Mouse (Mus musculus) intestine, postnatal 0 days (tissue): Measurements from ENCODE around the gene Abca13. TPM values are rescaled to one million over a fixed set of nuclear protein-coding genes. Genes with fewer than 3 reads are reported as not detected.
"Not testable (repeated sequence)": the region's sequence is repeated elsewhere in the genome, so short reads cannot be mapped to it uniquely, and the experiment has no call there.

ENCODE experiments used
- ATAC-seq: fragments of 200-750 bp; cut with Nextera tagmentation; 2 replicates; pipeline ENCODE4 v1.8.0; 2017; ENCODE audit warnings: mild to moderate bottlenecking, moderate TSS enrichment, moderate library complexity
- H3K27ac ChIP-seq: fragments of 300-500 bp; sonication (generic); 2 replicates; pipeline ENCODE4 v1.5.1; 2014; ENCODE audit warnings: mild to moderate bottlenecking, low read depth, low read length, moderate library complexity
- H3K27me3 ChIP-seq: fragments of 300-500 bp; sonication (generic); replicated peaks from 2 replicates; pipeline ENCODE4 v1.6.1; 2014; ENCODE audit warnings: low read length, mixed read lengths; ENCODE audit not compliant: control insufficient read depth, insufficient read depth
- H3K36me3 ChIP-seq: fragments of 300-500 bp; sonication (generic); 2 replicates; pipeline ENCODE4 v1.6.1; 2014; ENCODE audit warnings: mild to moderate bottlenecking, moderate library complexity; ENCODE audit not compliant: control insufficient read depth, insufficient read depth
- H3K4me1 ChIP-seq: fragments of 300-500 bp; sonication (generic); replicated peaks from 2 replicates; pipeline ENCODE4 v1.6.1; 2014; ENCODE audit warnings: antibody characterized with exemption, low read length, mixed read lengths; ENCODE audit not compliant: control insufficient read depth, insufficient read depth
- H3K4me2 ChIP-seq: fragments of 300-500 bp; sonication (generic); replicated peaks from 2 replicates; pipeline ENCODE4 v1.6.1; 2014; ENCODE audit warnings: low read depth, mild to moderate bottlenecking, moderate library complexity
- H3K4me3 ChIP-seq: fragments of 300-500 bp; sonication (generic); 2 replicates; pipeline ENCODE4 v1.5.1; 2014; ENCODE audit warnings: low read depth, low read length
- H3K9ac ChIP-seq: fragments of 300-500 bp; sonication (generic); 2 replicates; pipeline ENCODE4 v1.6.1; 2014; ENCODE audit warnings: mild to moderate bottlenecking, low read depth, low read length
- H3K9me3 ChIP-seq: fragments of 300-500 bp; sonication (generic); 2 replicates; pipeline ENCODE4 v1.6.1; 2016; ENCODE audit warnings: mixed run types; ENCODE audit not compliant: control insufficient read depth
- CTCF ChIP-seq: sonication (generic); IDR thresholded peaks from 2 replicates; pipeline ENCODE4 v1.5.1; 2016; ENCODE audit warnings: low read depth, mild to moderate bottlenecking, control low read depth, antibody characterized with exemption, moderate library complexity
- WGBS: fragments of 180-500 bp; shearing (Covaris S2); extraction: QIAGEN DNeasy Blood & Tissue Kit; methylation state at CpG from one replicate; pipeline ENCODE4 v1.1.7; 2014; 5-methylcytosine and 5-hydroxymethylcytosine counted together
- polyA plus RNA-seq: library from polyadenylated mRNA; unstranded; fragments of >200 nt; fragmentation: Nextera tagmentation; extraction: Ambion mirVana; gene quantifications from 2 replicates; pipeline ENCODE4 v1.2.1, GENCODE M21; 2015

Gene Abca13
- polyA plus RNA-seq, result 0.86 and 1.1 TPM in 2 replicates

DNA sequence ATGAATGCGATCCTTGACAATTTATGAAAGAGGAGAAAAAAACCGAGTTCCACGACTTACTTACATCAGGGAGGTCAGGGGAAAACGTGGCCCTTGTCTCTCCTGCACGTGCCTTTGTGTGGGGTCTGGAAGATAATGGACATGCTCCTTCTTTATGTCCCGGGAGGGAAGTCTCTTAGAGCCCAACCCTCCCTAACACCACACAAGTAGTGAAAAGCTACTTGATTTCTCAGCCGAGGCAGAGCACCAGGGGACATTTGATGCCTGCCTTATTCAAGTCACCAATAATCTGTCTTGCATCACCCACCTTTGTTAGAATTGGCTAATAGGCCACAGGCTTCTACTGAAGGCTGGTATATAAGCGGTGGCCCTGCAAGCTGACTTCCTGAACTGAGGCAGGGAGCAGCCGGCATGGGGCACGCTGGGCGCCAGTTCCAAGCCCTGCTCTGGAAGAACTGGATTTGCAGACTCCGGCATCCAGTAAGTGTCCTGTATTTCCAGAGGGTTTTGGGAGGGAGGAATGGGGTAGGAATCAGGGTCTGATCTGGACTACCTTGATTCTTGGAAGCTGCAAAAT, at the start of gene Abca13:
Abca13 (plus strand) TSS at position 388 of the 577 bp plus-strand sequence.
- no peak within 1 kb of the TSS for H3K9ac ChIP-seq
- no peak for TF ChIP-seq CTCF
- no peaks in the 10 kb centered on the region for H3K4me1 ChIP-seq
- no peak within 1 kb of the TSS for H3K27ac ChIP-seq
- no peak within 1 kb of the TSS for H3K4me3 ChIP-seq
- no peaks in the 10 kb centered on the region for H3K36me3 ChIP-seq
- no peak within 1 kb of the TSS for H3K4me2 ChIP-seq
- no peak for ATAC-seq
- WGBS, result 62% methylated on average over 12 of the region's 12 CpGs
- H3K27me3 ChIP-seq, result no peaks in the 10 kb centered on the region
- H3K9me3 ChIP-seq, result no peaks in the 10 kb centered on the region

DNA sequence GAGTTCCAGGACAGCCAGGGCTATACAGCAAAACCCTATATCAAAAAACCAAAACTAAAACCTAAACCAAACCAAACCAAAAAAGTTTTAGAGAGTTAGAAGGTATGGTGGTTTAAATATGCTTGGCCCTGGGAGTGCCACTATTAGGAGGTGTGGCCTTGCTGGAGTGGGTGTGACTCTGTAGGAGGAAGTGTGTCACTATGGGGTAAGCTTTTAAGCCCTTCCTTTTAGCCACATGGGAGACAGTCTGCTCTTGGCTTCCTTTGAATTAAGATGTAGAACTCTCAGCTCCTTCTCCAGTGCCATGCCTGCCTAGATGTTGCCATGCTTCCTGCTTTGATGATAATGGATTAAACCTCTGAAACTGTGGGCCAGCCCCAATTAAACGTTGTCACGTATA, 46.6 kb upstream of the Abca13 start:
- Histone ChIP-seq H3K27me3 (no peaks in the 10 kb centered on the region), H3K9ac (no peak overlapping the region), H3K9me3 (no peaks in the 10 kb centered on the region), H3K4me3 (no peak overlapping the region), H3K27ac (no peak overlapping the region), H3K4me2 (no peak overlapping the region), H3K4me1 (no peaks in the 10 kb centered on the region), H3K36me3 (no peaks in the 10 kb centered on the region)
- TF ChIP-seq CTCF, result no peak
- ATAC-seq, result no peak
- 81% methylated on average over 2 of the region's 2 CpGs for WGBS

DNA sequence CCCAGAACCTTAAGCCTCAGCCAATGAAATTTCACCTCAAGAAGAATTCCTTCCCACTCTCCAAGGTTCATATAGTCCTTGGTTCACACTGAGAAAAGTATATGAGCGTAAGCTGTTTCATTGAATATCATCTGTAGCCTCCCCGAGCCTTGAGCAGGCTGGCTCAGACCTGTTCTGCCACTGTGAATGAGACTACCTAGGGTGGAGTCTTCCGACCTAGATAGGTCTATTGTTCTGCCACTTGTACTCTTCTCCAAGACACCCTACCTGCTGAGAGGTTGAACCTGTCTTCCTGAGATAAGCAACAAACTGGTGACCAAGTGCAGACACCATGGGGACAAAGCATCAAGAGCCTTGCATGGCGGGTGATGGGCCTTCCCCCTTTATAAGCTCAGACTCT, 45.6 kb upstream of the Abca13 start:
- H3K36me3 ChIP-seq, result no peaks in the 10 kb centered on the region
- H3K9ac ChIP-seq, result no peak overlapping the region
- no peak overlapping the region for H3K4me3 ChIP-seq
- no peaks in the 10 kb centered on the region for H3K27me3 ChIP-seq
- no peaks in the 10 kb centered on the region for H3K9me3 ChIP-seq
- WGBS, result 89% methylated on average over 4 of the region's 4 CpGs
- H3K27ac ChIP-seq, result no peak overlapping the region
- TF ChIP-seq CTCF, result no peak
- ATAC-seq, result no peak
- H3K4me2 ChIP-seq, result no peak overlapping the region
- H3K4me1 ChIP-seq, result no peaks in the 10 kb centered on the region

DNA sequence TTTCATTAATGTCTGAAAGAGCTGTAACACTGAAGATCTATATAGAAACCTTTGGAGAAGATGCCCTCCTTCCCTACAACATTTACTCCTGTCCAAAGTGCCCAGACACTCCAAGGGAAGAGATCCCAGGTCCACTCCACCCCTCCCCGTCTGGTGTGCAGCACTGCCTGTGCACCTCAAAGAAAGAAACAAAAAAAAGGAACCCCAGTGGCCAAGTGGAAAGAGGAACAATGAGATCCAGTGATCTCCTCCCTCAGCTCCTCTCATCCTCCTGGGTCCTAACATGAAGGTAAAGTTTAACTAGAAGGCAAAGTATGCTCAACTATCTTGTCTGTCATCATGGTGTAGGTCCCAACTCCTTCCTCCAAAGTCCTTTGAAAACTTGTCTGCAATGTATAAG, 45.1 kb upstream of the Abca13 start:
- Histone ChIP-seq H3K9me3 (no peaks in the 10 kb centered on the region), H3K9ac (no peak overlapping the region), H3K4me1 (no peaks in the 10 kb centered on the region), H3K27me3 (no peaks in the 10 kb centered on the region), H3K4me2 (no peak overlapping the region), H3K36me3 (no peaks in the 10 kb centered on the region), H3K4me3 (no peak overlapping the region), H3K27ac (no peak overlapping the region)
- WGBS, result 71% methylated on average over 1 of the region's 1 CpGs
- no peak for TF ChIP-seq CTCF
- ATAC-seq, result no peak

DNA sequence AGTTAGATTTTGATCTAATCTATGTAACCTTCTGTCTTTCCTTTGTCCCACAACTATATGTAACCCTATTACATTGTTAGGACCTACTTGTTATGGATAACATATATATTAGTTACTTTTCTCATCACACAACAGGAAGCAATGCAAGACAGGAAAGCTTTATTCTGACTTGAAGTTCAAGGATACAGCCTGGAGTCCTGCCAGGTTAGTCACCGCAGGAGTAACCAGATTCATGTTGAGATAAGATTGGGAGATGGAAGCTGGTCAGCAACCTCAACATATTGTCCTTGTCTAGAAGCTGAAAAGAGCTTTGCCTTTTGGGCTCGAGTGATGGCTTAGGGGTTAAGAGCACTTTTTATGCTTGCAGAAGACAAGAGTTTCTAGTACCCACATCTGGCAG, 43.5 kb upstream of the Abca13 start:
- H3K4me3 ChIP-seq, result no peak overlapping the region
- no peak overlapping the region for H3K4me2 ChIP-seq
- no peaks in the 10 kb centered on the region for H3K4me1 ChIP-seq
- H3K27ac ChIP-seq, result no peak overlapping the region
- H3K9ac ChIP-seq, result no peak overlapping the region
- ATAC-seq, result no peak
- no peaks in the 10 kb centered on the region for H3K36me3 ChIP-seq
- no peak for TF ChIP-seq CTCF
- H3K27me3 ChIP-seq, result no peaks in the 10 kb centered on the region
- no peaks in the 10 kb centered on the region for H3K9me3 ChIP-seq
- 62% methylated on average over 2 of the region's 2 CpGs for WGBS

DNA sequence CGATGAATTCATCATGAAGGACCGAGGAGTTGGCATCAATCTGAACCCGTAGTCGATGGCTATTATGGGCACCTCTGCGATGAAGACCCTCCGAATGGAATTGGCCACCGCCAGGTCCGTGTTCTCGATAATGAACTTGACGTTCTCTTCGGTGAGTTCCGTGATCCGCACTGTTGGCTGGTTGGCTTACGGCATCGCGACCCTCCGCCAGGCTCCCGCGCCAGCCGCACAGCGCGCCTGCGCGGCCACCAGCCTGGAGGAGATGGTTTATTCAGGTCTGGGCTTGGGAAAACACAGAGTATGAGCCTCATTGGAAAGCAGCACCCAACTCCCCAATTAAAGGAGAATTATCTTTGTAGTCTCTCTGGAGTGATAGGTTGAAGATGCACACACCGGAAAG, 41.3 kb upstream of the Abca13 start:
- ATAC-seq, H3K4me2 ChIP-seq: not testable (repeated sequence)
- 86% methylated on average over 25 of the region's 25 CpGs for WGBS

DNA sequence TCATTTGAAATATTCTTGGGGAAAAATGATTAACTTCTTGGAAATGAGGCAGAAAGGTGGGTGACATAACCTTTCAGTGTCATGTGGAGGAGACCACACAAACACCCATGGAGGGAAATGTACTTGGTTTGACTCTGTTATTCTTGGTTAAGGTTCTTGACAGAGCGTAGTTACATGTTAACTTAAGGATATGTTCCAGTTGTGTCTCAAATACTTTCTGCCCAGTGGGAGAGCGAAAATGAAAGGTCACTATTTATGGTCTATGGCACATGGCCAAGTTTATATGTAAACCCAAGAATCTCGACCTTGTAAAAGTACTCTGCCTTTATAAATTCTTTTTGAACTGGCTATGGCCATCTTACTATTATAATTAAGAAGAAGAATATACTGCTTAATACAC, 31.8 kb upstream of the Abca13 start:
- Histone ChIP-seq H3K9ac (no peak overlapping the region), H3K4me2 (no peak overlapping the region), H3K4me1 (no peaks in the 10 kb centered on the region), H3K27me3 (no peaks in the 10 kb centered on the region), H3K4me3 (no peak overlapping the region), H3K36me3 (no peaks in the 10 kb centered on the region), H3K9me3 (no peaks in the 10 kb centered on the region), H3K27ac (no peak overlapping the region)
- no peak for TF ChIP-seq CTCF
- 12% methylated on average over 3 of the region's 3 CpGs for WGBS
- 0 out of 2 replicates have a peak, but pooled peaks have one; percentile 26 for ATAC-seq

More for the DNA sequence above, 41.3 kb upstream of the Abca13 start:
- not testable (repeated sequence) for H3K27ac ChIP-seq, H3K27me3 ChIP-seq, H3K4me1 ChIP-seq, H3K9ac ChIP-seq, H3K4me3 ChIP-seq, H3K36me3 ChIP-seq, H3K9me3 ChIP-seq
